Mouse (Mus musculus): ENCODE data around the gene Fbxo27.
A peak's percentile ranks its signal among the peaks of the same experiment; 100 is the strongest.

- TF ChIP-seq CTCF (IDR thresholded peaks at IDR 0.05; ENCODE audit: low read depth, low read length) = no peak
- peak; percentile 5 for TF ChIP-seq POLR2A (IDR thresholded peaks at IDR 0.05; ENCODE audit: insufficient read depth, low read length)
Measured at GRCm38 (mm10) chr7:28732341-28733142, 39.9 kb downstream of the Fbxo27 start.
